Mouse (Mus musculus): ENCODE data around the gene Tbx2. TPM values are rescaled to one million over a fixed set of nuclear protein-coding genes. Genes with fewer than 3 reads are reported as not detected.

Gene Tbx2
- polyA plus RNA-seq, 1 experiment = 1.5 TPM

DNA sequence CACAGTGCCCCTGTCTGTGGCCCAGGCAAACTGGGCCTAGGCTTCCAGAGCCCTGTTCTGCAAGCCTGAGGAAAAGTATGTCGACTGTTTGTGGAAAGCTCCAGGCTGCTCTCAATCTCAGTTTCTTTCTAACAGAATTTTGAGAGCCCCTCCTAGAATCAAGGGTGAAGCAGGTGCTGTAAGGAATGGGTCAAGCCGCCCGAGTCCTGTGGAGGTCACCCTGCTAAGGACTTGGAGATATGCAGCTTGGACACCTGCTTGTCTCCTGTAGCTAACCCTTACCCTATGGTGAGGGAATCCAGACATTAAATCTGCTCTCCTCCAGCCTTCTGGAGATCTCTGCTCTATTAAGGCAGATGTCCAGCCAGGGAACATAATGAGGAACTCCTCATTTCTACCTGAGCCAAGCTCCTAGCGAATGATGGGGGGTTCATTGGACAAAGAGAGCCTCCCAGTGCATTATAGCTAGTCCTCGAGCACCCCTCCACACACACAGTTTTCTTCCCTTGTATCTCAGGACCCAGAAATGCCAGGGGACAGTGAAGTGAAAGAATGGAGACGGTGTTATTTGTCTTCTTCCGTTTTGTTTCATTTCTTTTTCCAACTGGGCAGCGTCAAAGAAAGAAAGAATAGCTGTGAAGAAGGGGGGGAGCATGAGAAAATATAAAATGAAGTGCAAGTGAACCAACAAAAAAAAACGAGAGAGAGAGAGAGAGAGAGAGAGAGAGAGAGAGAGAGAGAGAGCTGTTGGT lies 2.8 kb downstream of the Tbx2 start:
- H3ac ChIP-seq (ENCODE audit: control insufficient read depth, insufficient read length, low read depth) = no peak overlapping the region
- H3K27me3 ChIP-seq (ENCODE audit: control insufficient read depth, insufficient read depth, insufficient read length) = peaks cover 9% of the 10 kb centered on the region
- H3K79me2 ChIP-seq (ENCODE audit: control insufficient read depth, insufficient read depth) = no peaks in the 10 kb centered on the region
- no peaks in the 10 kb centered on the region for H3K79me3 ChIP-seq (ENCODE audit: low read depth)
- no peak overlapping the region for H3K4me3 ChIP-seq (ENCODE audit: insufficient read depth, poor library complexity, severe bottlenecking)
- H3K36me3 ChIP-seq (ENCODE audit: control insufficient read depth, insufficient read depth) = no peaks in the 10 kb centered on the region
- TF ChIP-seq MYOD1 (IDR thresholded peaks at IDR 0.05; ENCODE audit: control insufficient read depth, insufficient read length, low read depth) (no peak), USF1 (IDR thresholded peaks at IDR 0.05; ENCODE audit: low read depth) (no peak), FOSL1 (IDR thresholded peaks at IDR 0.05; ENCODE audit: insufficient read depth, low read length, poor library complexity, severe bottlenecking) (no peak), CEBPB (IDR thresholded peaks at IDR 0.05; ENCODE audit: low read depth) (no peak), MYOG (IDR thresholded peaks at IDR 0.05; ENCODE audit: control insufficient read depth, extremely low read depth, insufficient read length) (no peak), MAX (IDR thresholded peaks at IDR 0.05) (no peak), CTCF (IDR thresholded peaks at IDR 0.05; ENCODE audit: control insufficient read depth, insufficient read depth, insufficient read length) (no peak)

DNA sequence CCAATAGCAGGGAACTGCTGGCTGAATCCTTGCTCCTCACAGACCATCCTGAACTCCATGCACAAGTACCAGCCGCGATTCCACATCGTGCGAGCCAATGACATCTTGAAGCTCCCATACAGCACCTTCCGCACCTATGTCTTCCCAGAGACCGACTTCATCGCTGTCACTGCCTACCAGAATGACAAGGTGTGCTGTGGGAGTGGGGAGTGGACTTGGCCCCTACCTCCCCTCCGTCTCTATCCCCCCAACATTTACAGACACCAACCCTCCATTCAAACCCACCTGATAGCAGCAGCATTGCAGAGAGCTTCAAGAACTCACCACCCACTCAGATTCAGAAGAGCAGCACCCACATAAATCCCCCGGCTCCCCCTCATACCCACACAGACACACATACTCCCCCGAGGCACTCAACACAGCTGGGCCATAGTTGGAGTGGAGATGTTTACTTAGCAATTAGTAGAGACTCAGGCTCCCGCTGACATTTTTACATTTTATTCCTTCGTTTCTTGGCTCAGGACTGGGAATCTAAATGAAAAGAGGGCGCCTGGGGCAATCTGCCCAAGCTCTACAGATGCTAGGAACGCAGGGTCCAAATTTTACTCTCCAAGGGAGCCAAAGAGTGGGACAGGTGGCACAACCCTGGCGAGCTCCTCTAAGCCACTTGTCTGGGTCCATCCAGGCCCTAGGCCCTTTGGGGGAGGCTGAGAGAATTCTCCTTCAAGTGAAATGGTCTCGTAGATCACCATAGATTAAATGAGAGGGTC lies 3.6 kb downstream of the Tbx2 start:
- Histone ChIP-seq H3K79me2 (ENCODE audit: control insufficient read depth, insufficient read depth) (no peaks in the 10 kb centered on the region), H3K79me3 (ENCODE audit: low read depth) (no peaks in the 10 kb centered on the region), H3K4me3 (ENCODE audit: insufficient read depth, poor library complexity, severe bottlenecking) (no peak overlapping the region), H3K27me3 (ENCODE audit: control insufficient read depth, insufficient read depth, insufficient read length) (peaks cover 8% of the 10 kb centered on the region), H3ac (ENCODE audit: control insufficient read depth, insufficient read length, low read depth) (no peak overlapping the region), H3K36me3 (ENCODE audit: control insufficient read depth, insufficient read depth) (no peaks in the 10 kb centered on the region)
- TF ChIP-seq FOSL1 (IDR thresholded peaks at IDR 0.05; ENCODE audit: insufficient read depth, low read length, poor library complexity, severe bottlenecking) (no peak), USF1 (IDR thresholded peaks at IDR 0.05; ENCODE audit: low read depth) (no peak), CTCF (IDR thresholded peaks at IDR 0.05; ENCODE audit: control insufficient read depth, insufficient read depth, insufficient read length) (no peak), CEBPB (IDR thresholded peaks at IDR 0.05; ENCODE audit: low read depth) (no peak), MYOG (IDR thresholded peaks at IDR 0.05; ENCODE audit: control insufficient read depth, extremely low read depth, insufficient read length) (no peak), MYOD1 (IDR thresholded peaks at IDR 0.05; ENCODE audit: control insufficient read depth, insufficient read length, low read depth) (no peak), MAX (IDR thresholded peaks at IDR 0.05) (no peak)

DNA sequence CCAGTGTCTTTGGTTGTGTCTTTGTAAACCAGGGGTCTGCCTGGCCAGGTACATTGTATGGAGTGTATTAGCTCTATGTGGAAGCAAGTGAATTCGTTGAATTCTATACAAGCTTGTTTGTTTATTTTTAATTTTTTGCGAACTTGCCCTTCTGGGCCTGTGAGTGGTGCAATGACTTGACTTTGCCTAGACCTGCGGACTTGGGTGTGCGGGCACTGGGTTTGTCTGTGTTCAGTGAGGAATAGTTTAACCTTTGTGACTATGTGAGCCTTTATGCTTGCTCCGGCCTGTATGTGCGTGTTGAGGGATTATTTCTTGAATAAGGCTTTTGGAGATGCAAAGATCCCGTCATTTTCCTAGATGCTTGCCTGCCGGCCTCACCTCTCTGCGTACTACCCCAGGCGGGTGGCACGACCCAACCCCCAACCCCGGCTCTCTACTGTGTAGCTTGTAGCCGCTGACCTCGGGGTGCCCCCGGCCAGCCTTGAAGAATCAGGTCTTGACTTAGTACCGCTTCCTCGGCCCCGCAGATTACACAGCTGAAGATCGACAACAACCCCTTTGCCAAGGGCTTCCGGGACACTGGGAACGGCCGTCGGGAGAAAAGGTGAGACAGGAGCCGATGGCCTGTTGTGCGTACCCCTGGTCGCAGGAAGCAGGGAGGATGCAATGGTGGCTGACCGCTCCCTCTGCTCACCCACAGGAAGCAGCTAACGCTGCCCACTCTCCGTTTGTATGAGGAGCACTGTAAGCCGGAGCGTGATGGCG lies 4.4 kb downstream of the Tbx2 start:
- no peak overlapping the region for H3K4me3 ChIP-seq (ENCODE audit: insufficient read depth, poor library complexity, severe bottlenecking)
- peaks cover 3% of the 10 kb centered on the region for H3K27me3 ChIP-seq (ENCODE audit: control insufficient read depth, insufficient read depth, insufficient read length)
- no peaks in the 10 kb centered on the region for H3K79me2 ChIP-seq (ENCODE audit: control insufficient read depth, insufficient read depth)
- no peak overlapping the region for H3ac ChIP-seq (ENCODE audit: control insufficient read depth, insufficient read length, low read depth)
- TF ChIP-seq CEBPB (IDR thresholded peaks at IDR 0.05; ENCODE audit: low read depth) (no peak), CTCF (IDR thresholded peaks at IDR 0.05; ENCODE audit: control insufficient read depth, insufficient read depth, insufficient read length) (no peak), FOSL1 (IDR thresholded peaks at IDR 0.05; ENCODE audit: insufficient read depth, low read length, poor library complexity, severe bottlenecking) (no peak), MYOD1 (IDR thresholded peaks at IDR 0.05; ENCODE audit: control insufficient read depth, insufficient read length, low read depth) (no peak), MAX (IDR thresholded peaks at IDR 0.05) (no peak), MYOG (IDR thresholded peaks at IDR 0.05; ENCODE audit: control insufficient read depth, extremely low read depth, insufficient read length) (no peak), USF1 (IDR thresholded peaks at IDR 0.05; ENCODE audit: low read depth) (no peak)
- H3K36me3 ChIP-seq (ENCODE audit: control insufficient read depth, insufficient read depth) = no peaks in the 10 kb centered on the region
- no peaks in the 10 kb centered on the region for H3K79me3 ChIP-seq (ENCODE audit: low read depth)

GRCm38 (mm10) chr11:85837291-85837647 lies 4.9 kb downstream of the Tbx2 start:
- Histone ChIP-seq H3K79me3 (ENCODE audit: low read depth) (no peaks in the 10 kb centered on the region), H3K27me3 (ENCODE audit: control insufficient read depth, insufficient read depth, insufficient read length) (no peaks in the 10 kb centered on the region), H3K79me2 (ENCODE audit: control insufficient read depth, insufficient read depth) (no peaks in the 10 kb centered on the region), H3K4me3 (ENCODE audit: insufficient read depth, poor library complexity, severe bottlenecking) (no peak overlapping the region), H3ac (ENCODE audit: control insufficient read depth, insufficient read length, low read depth) (no peak overlapping the region), H3K36me3 (ENCODE audit: control insufficient read depth, insufficient read depth) (no peaks in the 10 kb centered on the region)
- TF ChIP-seq CTCF (IDR thresholded peaks at IDR 0.05; ENCODE audit: control insufficient read depth, insufficient read depth, insufficient read length) (no peak), MYOD1 (IDR thresholded peaks at IDR 0.05; ENCODE audit: control insufficient read depth, insufficient read length, low read depth) (no peak), CEBPB (IDR thresholded peaks at IDR 0.05; ENCODE audit: low read depth) (no peak), FOSL1 (IDR thresholded peaks at IDR 0.05; ENCODE audit: insufficient read depth, low read length, poor library complexity, severe bottlenecking) (no peak), USF1 (IDR thresholded peaks at IDR 0.05; ENCODE audit: low read depth) (no peak), MAX (IDR thresholded peaks at IDR 0.05) (no peak), MYOG (IDR thresholded peaks at IDR 0.05; ENCODE audit: control insufficient read depth, extremely low read depth, insufficient read length) (no peak)
